Mouse (Mus musculus): ENCODE measurements around the gene Srsf1.

Srsf1 gene

DNA sequence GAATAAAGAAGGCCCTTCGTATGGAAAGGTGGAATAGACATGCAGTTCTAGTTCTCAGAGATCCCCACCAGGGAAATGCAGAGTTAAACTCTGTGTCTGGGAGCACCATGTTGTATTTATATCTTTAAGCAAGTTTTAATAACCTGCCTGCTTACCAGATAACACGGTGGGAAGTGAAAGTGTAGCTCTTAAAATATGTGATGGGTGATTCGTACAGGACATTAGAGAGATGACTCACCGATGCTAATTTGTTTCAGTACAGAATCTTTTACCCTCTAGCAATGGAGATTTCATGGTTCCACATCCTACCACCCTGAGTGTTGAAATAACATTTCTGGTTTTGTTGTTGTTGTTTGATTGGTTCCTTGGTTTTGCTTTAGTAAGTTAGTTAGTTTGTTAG lies 23.2 kb downstream of the Srsf1 start:
- DNase-seq (ENCODE audit: low spot score in 2 of 2): peak in 1 of 2 experiments; percentile 17

DNA sequence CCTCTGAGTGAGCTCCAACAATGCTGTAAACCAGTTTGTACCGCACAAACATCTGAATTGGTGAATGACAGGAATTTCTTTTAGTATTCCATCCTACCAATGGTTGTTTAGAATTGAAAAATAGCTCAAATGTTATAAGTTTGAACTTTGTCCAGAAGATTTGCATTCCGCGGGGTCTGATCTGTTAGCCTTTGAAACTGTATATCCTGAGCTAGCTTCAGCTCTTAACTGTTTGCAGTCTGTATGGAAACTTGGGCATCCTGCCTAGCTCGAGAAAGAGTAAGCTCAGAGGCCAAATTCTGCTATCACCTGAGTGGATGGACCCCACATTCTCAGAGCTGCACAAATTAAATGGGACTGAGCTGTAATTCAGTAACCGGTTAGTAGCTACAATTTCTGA lies 23.9 kb downstream of the Srsf1 start:
- DNase-seq (ENCODE audit: low spot score in 2 of 2): no peak

DNA sequence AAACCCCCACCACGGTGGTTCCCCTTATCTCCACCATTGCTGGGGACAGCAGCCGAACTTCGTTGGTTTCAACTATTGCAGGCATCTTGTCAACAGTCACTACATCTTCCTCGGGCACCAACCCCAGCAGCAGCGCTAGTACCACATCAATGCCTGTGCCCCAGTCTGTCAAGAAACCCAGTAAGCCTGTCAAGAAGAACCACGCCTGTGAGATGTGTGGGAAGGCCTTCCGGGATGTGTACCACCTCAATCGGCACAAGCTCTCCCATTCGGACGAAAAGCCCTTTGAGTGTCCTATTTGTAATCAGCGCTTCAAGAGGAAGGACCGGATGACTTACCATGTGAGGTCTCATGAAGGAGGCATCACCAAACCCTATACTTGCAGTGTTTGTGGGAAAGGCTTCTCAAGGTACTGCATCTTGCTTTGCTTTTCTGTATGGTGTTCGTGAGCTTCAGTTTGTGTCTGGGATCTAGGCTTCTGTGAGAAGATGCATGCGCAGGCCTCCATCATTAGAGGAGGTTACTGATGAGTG lies 26.2 kb downstream of the Srsf1 start:
- DNase-seq (ENCODE audit: low spot score in 2 of 2): peak in 1 of 2 experiments; percentile 5

DNA sequence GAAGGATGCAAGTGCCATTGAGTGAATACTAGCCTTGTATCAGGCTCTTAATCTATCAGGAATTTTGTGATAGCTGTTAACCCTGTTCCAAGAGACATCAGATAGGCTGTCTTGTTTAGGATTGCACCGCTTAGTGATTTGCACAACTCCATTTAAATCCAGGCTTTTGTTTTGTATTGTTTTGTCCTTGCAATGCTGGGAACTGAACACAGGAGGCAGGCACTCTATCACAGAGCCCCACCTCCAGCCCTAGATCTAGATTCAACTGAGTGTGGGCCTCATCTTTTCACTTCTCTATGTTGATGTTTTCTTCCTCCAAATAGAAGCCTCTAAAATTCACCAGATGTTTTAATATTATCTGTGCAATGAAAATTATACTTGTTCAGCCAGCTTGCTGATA lies 28.5 kb downstream of the Srsf1 start:
- DNase-seq (ENCODE audit: low spot score in 2 of 2): no peak

DNA sequence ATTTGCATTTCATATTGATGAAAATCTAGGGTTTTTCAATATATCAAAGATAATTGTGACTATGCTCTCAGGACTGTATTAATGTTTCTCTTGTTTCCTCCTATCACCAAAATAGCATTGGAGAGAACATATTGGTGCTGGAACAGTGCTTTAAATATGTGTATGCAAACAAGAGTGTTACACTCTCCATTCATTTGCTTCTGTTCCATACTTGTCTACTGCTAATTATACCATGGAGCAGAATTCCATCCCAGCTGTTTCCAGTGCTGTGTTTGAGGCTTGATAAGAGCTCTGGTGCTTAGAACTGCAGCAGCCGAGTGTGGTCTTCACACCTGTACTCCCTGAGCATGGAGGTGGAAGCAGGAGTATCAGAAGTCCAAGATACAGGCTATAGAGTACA lies 29.2 kb downstream of the Srsf1 start:
- no peak for DNase-seq (ENCODE audit: low spot score in 2 of 2)

DNA sequence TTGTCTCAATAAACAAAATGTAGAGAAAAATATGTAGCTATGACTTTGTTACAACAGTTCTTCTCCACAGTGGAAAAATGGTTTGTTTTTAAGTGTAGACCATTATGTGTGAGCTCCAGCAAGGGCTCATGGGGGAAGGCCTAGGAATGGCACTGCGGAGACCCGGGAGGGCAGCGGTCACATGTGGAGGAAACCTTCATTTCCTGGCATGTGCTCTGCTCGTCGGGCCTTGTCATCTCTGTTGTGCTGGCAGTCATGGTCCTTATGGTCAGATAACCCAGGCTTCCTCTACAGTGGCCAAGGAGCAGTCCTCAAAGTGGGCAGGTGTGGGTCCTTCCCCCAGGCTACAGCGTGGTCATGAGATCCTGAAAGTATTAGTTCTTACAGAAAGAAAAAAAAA lies 36.5 kb downstream of the Srsf1 start:
- no peak for DNase-seq (ENCODE audit: low spot score in 2 of 2)

DNA sequence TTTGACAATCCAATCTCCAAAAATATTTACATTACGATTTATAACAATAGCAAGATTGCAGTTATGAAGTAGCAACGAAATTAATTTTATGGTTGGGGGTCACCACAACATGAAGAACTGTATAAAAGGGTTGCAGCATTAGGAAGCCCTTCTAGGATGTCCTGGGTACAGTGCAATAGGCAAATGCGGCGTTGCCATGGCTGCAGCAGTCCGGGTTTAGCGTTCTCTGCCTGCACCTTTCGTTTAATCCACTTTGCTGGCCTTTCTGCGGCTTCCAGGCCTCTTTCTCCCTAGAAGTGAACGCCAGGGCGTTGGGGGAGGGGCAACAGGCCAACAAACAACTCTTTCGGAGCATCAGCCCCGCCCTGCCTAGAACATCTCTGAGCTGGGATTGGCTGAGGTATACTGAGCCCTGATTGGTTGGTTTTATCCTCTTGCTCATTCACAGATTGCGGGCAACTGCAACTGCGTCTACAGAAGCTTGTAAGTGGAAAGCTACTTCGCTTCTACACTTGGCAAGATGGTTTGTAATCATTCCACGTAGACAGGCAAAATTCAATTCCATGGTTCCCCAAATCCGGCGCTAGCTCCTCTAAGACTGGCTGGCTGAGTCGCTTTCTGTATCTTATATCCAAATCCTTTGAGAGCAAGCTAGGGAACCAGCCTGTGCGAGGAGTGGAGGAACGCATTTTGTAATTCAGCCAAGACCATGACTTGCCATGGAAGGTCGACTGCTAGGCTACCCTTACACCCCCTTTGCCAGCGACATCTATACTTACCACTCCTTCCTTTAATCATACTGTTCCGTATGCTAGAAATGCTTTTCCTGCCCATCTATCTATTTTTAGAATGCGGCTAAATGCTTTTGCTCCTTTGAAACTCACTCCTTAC lies 39.8 kb downstream of the Srsf1 start:
- peak; percentile 59 to 63 for DNase-seq (ENCODE audit: low spot score in 2 of 2)

DNA sequence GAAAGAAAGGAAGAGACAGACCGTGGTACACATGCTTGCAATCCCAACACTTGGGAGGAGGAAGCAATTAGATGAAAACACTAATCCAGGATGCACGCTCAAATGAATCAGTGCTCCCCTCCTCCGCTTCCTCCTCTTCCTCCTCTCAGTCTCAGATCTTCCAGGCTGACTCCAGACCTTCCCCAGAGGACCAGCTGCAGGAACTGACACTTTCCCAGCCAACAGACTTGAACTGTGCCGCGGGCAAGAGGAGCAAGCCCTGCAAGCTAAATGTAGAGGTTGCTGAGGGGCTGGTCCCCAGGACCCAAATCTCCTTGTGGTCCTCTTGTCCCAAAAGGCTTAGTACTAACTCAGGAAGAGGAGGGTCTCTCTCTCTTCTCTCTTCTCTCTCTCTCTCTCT lies 42.0 kb downstream of the Srsf1 start:
- DNase-seq (ENCODE audit: low spot score in 2 of 2): no peak

DNA sequence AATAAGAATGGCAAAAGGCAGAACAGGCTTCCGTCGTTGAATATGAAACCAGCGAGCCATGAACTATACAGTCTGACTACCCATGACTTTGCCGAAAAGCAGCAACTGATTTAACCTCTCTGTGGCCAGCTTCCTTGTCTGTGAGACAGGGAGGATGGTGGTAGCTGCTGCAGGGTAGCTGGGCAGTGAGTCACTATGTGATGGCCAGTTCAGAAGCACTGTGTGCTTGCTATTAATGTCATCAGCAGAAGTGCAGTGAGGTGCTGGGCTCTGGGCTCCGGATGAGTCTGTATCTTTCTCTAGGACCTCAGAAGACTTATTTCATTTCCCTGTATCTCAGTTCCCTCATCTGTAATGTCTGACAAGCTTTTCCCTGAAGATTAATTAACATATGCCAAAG lies 43.1 kb downstream of the Srsf1 start:
- DNase-seq (ENCODE audit: low spot score in 2 of 2): no peak

DNA sequence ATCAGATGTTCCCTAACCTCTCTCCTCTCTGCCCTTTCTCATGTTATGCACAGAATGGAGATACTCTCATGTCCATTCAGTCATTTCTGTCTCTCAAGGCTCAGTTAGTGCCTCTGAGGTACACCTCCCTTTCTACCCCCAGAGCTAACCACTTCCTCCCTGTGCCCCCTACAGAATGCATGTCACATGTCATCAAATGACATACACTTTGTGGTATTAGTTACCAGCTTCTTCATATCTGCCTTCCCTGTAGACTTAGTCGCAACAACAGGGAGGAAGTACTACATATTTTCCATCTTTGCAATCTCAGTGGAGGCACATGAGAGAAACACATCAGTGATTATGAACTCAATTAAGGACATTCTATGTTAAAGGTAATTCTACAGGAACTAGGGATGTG lies 44.8 kb downstream of the Srsf1 start:
- peak in 1 of 2 experiments; percentile 44 for DNase-seq (ENCODE audit: low spot score in 2 of 2)

DNA sequence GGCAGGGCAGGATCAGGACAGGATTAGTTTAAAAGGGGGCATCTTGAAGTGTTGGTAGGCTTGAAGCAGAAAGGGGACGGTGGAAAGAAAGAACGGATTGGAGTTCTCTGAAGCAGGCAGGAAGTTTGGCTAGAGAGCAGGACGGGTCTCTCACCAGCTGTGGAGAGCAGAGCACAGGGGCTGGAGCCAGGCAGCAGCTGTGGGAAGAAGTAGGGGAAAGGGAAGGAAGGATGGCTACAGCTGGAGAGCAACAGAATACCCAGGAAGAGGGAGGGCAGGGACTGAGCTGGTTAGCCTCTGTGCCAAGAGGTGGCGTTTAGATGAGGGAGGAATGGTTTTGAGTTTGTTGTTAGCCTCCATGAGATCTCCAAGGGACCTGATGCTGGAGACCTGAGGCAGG lies 50.0 kb downstream of the Srsf1 start:
- DNase-seq (ENCODE audit: low spot score in 2 of 2): no peak

DNA sequence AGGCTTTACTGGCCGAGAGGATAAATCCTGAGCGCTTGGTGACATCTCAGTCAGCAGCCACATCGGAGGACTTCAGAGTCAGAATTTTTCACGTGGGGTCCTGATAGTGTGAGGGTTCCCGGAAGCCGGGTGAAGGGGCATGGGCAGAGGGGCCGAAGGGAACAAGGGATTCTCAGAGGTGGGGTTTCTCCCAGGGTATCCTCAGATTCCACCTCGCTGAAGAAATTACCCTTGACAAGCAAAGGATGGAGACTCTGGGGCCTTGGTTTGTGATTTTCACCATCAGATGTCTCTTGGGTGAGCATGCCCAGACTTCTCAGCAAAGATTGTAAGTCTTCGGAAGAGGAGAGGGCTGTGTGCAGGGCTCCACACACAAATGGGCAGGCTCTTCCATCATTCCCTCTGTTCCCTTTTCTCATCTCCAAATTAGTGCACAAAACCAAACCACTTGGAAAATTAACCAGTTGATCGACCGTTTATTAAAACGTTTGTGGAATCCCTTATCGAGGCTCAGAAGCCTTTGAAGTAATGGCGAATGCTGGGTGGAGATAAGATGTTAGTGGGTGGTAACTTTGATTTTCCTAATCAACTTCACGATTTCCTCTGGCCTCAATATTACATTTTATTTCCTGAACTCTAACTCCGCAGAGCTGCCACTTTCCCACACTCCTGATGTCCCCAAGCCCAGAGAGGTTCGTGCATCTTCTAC lies 51.0 kb downstream of the Srsf1 start, which contains the start of gene Cuedc1:
Cuedc1 (plus strand) TSS at position 38 of the 709 bp plus-strand sequence.
- no peak for DNase-seq (ENCODE audit: low spot score in 2 of 2)

DNA sequence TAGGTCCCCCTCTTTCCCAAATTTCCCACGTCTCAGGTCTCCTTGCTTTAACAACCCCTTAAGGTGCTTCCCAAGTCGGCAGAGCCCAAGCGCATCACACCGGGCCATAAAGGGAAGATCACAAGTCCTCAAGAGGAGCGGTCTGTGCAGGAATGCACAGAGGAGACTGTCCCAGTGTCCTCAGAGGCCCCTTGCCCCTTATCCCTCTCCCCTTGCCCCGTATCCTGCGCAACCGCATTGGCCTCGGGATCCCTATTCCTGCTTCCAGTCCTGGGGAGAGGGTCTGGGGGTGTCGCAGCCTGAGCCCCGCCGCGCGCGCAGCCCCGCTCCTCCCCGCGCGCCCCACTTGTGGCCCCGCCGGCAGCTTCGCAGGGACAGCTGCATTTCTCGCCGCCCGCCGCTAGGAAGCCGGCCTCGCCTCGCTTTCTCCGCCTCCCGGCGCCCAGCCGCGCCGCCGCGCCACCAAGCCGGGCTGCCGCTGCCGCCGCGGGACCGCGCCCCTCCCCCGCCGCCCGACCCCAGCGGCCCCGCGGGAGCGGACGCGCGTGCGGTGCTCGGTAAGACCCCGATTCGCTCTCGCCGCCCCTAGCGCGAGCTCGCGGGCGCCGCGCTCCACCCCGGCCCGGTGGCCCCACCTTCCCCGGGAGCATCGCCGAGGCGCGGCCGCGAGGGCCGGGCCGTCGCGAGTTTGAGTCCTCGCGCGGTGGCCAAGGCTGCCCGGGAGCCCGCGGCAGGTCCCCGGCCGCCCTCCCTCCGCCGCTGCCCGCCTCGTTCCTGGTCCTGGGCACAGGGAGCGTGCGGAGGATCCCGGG lies 51.8 kb downstream of the Srsf1 start:
- DNase-seq (ENCODE audit: low spot score in 2 of 2): peak; percentile 70 to 76

DNA sequence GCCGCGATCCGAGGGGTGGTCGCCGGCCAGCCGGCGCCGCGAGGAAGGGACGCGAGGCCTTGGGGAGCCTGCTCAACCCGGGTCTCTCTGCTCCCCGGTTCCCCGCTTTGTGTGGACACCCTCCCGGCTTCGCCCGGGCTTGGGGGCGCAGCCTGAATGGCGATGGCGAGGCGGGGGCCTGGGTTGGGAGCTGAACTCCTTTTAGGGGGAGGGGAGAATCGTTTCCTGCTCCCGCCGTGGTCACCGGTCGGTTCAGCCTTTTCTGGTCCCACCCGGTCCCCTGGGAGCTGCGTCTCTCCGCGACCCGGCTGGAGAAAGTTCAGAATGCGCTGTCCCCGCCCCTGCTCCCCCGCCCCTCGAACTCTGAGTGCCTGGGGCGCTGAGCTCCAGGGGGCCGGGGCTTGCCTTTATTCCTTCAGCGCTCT lies 52.4 kb downstream of the Srsf1 start:
- no peak for DNase-seq (ENCODE audit: low spot score in 2 of 2)

DNA sequence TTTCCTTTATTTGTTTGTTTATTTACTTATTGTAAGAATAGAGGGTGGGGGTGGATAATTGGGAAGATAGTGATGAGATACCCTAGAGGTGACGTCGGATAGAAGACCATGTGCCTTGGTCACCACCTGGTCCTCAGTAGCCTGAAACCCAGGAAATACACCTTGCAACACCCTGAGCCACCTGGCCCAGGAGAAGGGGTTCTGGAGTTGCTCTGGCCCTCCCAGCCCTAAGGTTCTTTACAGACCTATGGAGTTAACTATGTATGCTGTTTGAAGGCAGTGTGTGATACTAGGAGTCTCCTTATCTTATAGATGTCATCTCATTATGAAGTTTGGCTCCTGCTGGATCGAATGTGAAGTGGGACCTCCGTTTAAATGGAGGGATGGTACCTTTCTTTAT lies 53.0 kb downstream of the Srsf1 start:
- DNase-seq (ENCODE audit: low spot score in 2 of 2): no peak

All from natural killer cell, adult 2 months (primary cell).